Mouse (Mus musculus) lung, embryonic 14.5 days (tissue): Measurements from ENCODE around the gene Nkain2. TPM values are rescaled to one million over a fixed set of nuclear protein-coding genes. Genes with fewer than 3 reads are reported as not detected.

Experiments used
- ATAC-seq: fragments of 200-750 bp; cut with Nextera tagmentation; 2 replicates; pipeline ENCODE4 v1.8.0; 2017; ENCODE audit warnings: mild to moderate bottlenecking, moderate TSS enrichment, moderate library complexity; ENCODE audit not compliant: insufficient read depth
- DNase-seq: peaks from one replicate; pipeline ENCODE4 v3.0.0-alpha.2; 2015
- H3K27ac ChIP-seq: fragments of 300-500 bp; sonication (generic); 2 replicates; pipeline ENCODE4 v1.5.1; 2014; ENCODE audit warnings: low read depth, mild to moderate bottlenecking, moderate library complexity
- H3K27me3 ChIP-seq: fragments of 300-500 bp; sonication (generic); 2 replicates; pipeline ENCODE4 v1.6.1; 2014; ENCODE audit warnings: low read length, control low read depth; ENCODE audit not compliant: insufficient read depth
- H3K36me3 ChIP-seq: fragments of 300-500 bp; sonication (generic); 2 replicates; pipeline ENCODE4 v1.6.1; 2014; ENCODE audit warnings: control low read depth; ENCODE audit not compliant: insufficient read depth
- H3K4me1 ChIP-seq: fragments of 300-500 bp; sonication (generic); 2 replicates; pipeline ENCODE4 v1.6.1; 2014; ENCODE audit warnings: antibody characterized with exemption, control low read depth; ENCODE audit not compliant: insufficient read depth
- H3K4me2 ChIP-seq: fragments of 300-500 bp; sonication (generic); 2 replicates; pipeline ENCODE4 v1.6.1; 2014; ENCODE audit warnings: mild to moderate bottlenecking
- H3K4me3 ChIP-seq: fragments of 300-500 bp; sonication (generic); 2 replicates; pipeline ENCODE4 v1.5.1; 2014; ENCODE audit warnings: low read depth, low read length
- H3K9ac ChIP-seq: fragments of 300-500 bp; sonication (generic); 2 replicates; pipeline ENCODE4 v1.6.1; 2014
- H3K9me3 ChIP-seq: fragments of 300-500 bp; sonication (generic); 2 replicates; pipeline ENCODE4 v1.6.1; 2016; ENCODE audit warnings: low read depth, low read length, control low read depth
- CTCF ChIP-seq: IDR thresholded peaks from 2 replicates; pipeline ENCODE4 v1.5.1; 2016; ENCODE audit warnings: antibody characterized with exemption, low read depth
- WGBS: fragments of 180-500 bp; shearing (Covaris S2); extraction: QIAGEN DNeasy Blood & Tissue Kit; methylation state at CpG from one replicate; pipeline ENCODE4 v1.1.7; 2014; 5-methylcytosine and 5-hydroxymethylcytosine counted together
- polyA plus RNA-seq: library from polyadenylated mRNA; unstranded; fragments of >200 nt; fragmentation: Nextera tagmentation; extraction: Ambion mirVana; gene quantifications from 2 replicates; pipeline ENCODE4 v1.2.1, GENCODE M21; 2014

Nkain2 gene
- polyA plus RNA-seq, 1 experiment from 2014 or later = 0.88 TPM

DNA sequence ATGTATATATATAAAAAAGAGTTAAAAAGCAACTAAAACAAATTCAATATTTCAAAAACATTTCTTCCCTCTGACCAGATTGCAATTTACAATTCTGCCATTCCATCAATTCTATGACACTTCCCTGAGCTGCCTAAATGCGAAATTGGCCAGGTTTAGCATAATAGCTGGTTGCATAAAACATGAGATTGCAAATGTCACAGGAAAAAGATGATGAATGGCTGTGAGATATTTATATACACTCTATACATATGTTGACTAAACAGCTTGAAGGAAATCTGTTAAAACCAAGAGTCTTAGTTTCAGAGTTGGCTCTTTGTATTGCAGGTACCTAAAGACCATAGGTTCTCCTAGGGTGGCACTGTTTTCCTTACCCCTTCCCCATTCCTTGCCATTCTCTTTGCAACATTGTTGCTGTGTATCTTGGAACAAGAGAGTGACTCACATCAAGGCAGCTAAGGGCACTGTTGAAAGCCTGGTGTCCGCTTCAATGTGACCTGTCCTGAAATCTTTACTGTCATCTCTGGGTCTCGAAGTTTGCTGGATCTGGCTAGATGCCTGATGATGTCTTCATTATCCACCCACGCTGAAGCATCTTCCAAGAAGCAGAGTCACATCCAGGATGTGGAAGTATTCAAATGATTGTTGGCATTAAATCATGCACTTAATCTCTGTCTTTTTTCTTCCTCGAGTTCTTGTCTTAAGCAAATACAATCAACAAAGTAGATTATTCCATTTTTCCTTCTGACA lies 837.5 kb downstream of the Nkain2 start:
- H3K9me3 ChIP-seq = no peaks in the 10 kb centered on the region
- no peak for ATAC-seq
- WGBS = 73% methylated on average over 5 of the region's 5 CpGs

DNA sequence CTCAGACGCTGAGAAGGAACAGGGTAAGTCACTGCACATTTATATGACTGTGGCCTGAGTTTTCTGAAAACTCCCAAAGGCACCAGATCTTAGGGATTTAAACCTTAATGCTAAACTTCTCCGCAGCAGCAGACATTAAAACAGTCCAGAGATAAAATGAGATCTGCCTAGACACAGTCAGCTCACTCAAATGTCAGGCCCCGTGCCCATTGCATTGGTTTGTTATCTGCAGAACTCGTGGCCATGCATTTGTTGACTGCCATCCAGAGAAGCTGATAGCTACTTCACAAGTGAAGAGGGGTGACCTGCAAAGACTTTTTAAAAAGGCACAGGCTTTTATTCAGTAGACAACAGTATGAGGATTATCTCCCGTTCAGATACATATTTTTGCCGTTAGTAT lies 838.2 kb downstream of the Nkain2 start:
- Histone ChIP-seq H3K9ac (no peak overlapping the region), H3K9me3 (no peaks in the 10 kb centered on the region), H3K36me3 (no peaks in the 10 kb centered on the region), H3K27ac (no peak overlapping the region), H3K4me2 (no peak overlapping the region), H3K4me1 (no peaks in the 10 kb centered on the region), H3K27me3 (no peaks in the 10 kb centered on the region), H3K4me3 (no peak overlapping the region)
- TF ChIP-seq CTCF = no peak
- 69% methylated on average over 6 of the region's 6 CpGs for WGBS
- DNase-seq = no peak
- ATAC-seq = no peak

More for the DNA sequence above, 837.5 kb downstream of the Nkain2 start:
- Histone ChIP-seq H3K36me3 (no peaks in the 10 kb centered on the region), H3K27me3 (no peaks in the 10 kb centered on the region), H3K4me2 (no peak overlapping the region), H3K4me3 (no peak overlapping the region), H3K9ac (no peak overlapping the region), H3K27ac (no peak overlapping the region), H3K4me1 (no peaks in the 10 kb centered on the region)
- TF ChIP-seq CTCF = no peak
- no peak for DNase-seq

DNA sequence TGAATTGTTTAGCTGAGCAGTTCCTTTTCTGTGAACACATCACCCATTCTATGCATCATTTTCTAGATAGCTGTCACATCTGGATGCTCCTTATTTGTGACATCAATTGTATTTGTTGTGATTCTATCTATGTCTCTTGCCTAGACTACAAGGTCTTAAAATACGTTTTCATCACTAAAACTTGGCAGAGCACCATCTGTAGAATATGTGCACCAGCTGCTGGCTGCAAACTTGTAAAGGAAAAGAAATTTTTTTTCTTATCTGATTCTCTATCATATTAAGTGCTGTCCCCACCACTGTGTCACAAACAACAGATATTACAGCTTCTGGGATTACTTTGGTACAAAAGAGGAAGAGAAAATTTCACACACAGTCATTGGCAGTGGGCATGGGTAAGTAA lies 860.3 kb downstream of the Nkain2 start:
- no peak overlapping the region for H3K4me3 ChIP-seq
- H3K4me1 ChIP-seq = no peaks in the 10 kb centered on the region
- H3K27ac ChIP-seq = no peak overlapping the region
- no peaks in the 10 kb centered on the region for H3K36me3 ChIP-seq
- no peak overlapping the region for H3K4me2 ChIP-seq
- H3K9me3 ChIP-seq = no peaks in the 10 kb centered on the region
- peak; percentile 38 for DNase-seq
- no peak overlapping the region for H3K9ac ChIP-seq
- WGBS = 24% methylated on average over 1 of the region's 1 CpGs
- ATAC-seq = no peak
- TF ChIP-seq CTCF = no peak
- no peaks in the 10 kb centered on the region for H3K27me3 ChIP-seq

DNA sequence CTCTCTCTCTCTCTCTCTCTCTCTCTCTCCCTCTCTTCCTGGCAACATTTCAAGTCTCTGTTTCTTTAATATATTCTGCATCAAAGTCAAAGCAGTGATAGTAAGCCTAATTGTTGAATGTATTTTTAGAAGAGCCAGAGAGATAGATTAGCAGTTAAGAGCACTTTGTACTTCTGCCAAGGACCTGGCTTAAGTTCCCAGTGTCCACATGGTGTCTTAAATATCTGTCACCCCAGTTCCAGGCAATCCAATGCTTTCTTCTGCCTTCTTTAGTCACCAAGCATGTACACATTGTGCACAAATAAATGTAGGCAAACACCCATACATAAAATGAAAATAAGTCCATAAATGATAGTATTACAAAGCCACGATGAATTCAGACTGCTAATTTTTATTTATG lies 871.9 kb downstream of the Nkain2 start:
- Histone ChIP-seq H3K9ac (no peak overlapping the region), H3K4me2 (no peak overlapping the region), H3K27me3 (no peaks in the 10 kb centered on the region), H3K36me3 (no peaks in the 10 kb centered on the region), H3K4me3 (no peak overlapping the region), H3K27ac (no peak overlapping the region), H3K4me1 (no peaks in the 10 kb centered on the region), H3K9me3 (no peaks in the 10 kb centered on the region)
- ATAC-seq (peak; percentile 52; the same call in 1 of the 2 replicates), DNase-seq (peak; percentile 67)
- no peak for TF ChIP-seq CTCF
- 49% methylated on average over 1 of the region's 1 CpGs for WGBS

DNA sequence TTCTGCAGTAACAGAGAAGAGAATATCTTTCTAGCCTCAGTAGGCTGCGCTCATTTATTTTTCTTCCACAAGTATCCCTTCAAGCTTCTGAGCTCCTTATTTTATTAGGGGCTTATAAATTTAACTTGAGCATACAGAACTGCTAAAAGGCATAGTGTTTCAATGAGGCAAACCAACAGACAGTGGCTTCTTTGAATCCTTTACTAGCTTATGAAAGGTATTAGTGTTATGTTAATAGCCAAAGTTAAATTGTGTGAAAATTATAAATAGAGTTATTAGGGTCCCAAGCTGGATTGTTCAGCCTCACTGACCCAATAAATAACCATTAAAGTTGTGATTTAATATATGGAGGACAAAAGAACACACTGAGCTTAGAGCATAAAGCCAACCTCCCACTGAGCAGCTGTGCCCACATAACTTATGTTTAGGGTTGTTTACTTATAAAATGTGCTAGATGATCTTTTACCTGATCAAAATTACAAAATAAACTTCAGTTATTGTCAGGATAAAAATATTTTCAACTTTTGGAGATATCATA lies 889.0 kb downstream of the Nkain2 start:
- ATAC-seq = no peak
- WGBS = 93% methylated on average over 1 of the region's 1 CpGs
- H3K4me1 ChIP-seq = no peaks in the 10 kb centered on the region
- no peak for DNase-seq
- H3K36me3 ChIP-seq = no peaks in the 10 kb centered on the region
- no peaks in the 10 kb centered on the region for H3K9me3 ChIP-seq
- TF ChIP-seq CTCF = no peak
- no peaks in the 10 kb centered on the region for H3K27me3 ChIP-seq
- H3K27ac ChIP-seq = no peak overlapping the region
- no peak overlapping the region for H3K4me2 ChIP-seq
- H3K9ac ChIP-seq = no peak overlapping the region
- no peak overlapping the region for H3K4me3 ChIP-seq

DNA sequence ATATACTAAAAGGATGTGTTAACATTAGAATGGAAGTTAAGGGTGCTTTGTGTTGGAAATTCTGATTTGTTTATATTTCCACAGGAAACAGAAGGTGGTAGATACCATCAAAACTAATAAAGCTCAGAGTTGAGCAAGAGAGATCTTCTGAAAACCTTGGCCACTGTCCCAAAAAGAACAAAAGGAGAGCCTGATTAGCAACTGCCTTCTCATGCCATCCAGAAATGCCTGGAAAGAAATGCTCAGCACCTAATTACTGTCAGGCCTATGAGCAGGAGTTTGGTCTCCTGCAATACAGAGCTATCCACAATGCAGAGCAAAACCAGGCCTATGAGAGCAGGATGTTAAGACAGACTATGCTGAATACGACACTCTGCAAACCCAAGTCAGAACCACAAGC lies 897.1 kb downstream of the Nkain2 start:
- 51% methylated on average over 1 of the region's 1 CpGs for WGBS
- Histone ChIP-seq H3K27ac (peak overlapping the region; percentile 42; the same call in 1 of the 2 replicates), H3K27me3 (no peaks in the 10 kb centered on the region), H3K4me2 (no peak overlapping the region), H3K9me3 (no peaks in the 10 kb centered on the region), H3K4me3 (no peak overlapping the region), H3K9ac (no peak overlapping the region), H3K36me3 (no peaks in the 10 kb centered on the region), H3K4me1 (no peaks in the 10 kb centered on the region)
- ATAC-seq = peak; percentile 94
- DNase-seq = peak; percentile 85
- TF ChIP-seq CTCF = no peak

DNA sequence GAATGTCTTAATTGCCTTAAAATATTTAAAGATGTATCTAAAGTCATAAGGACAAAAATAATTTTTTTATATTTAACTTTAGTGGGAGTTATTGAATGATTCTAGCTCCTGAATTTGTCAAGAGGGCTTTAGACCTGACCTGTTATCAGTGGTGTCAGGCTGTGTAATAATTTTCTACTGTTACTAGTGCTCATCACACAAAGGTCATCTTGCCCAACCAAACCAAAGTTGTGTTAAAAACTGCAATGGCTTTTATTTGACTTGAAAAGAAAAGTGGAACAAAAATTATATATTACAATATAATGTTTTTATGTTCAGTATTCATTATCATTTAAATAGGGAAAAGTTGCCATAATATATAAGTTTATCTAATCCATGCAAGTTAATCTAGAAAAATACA lies 911.9 kb downstream of the Nkain2 start:
- Histone ChIP-seq H3K4me2 (no peak overlapping the region), H3K9ac (no peak overlapping the region), H3K27me3 (no peaks in the 10 kb centered on the region), H3K36me3 (no peaks in the 10 kb centered on the region), H3K4me3 (no peak overlapping the region), H3K4me1 (no peaks in the 10 kb centered on the region), H3K9me3 (no peaks in the 10 kb centered on the region), H3K27ac (no peak overlapping the region)
- no peak for DNase-seq
- no peak for ATAC-seq
- no peak for TF ChIP-seq CTCF
